Mouse (Mus musculus): ENCODE results near the gene Enc1.
A peak's percentile ranks its signal among the peaks of the same experiment; 100 is the strongest.

DNA sequence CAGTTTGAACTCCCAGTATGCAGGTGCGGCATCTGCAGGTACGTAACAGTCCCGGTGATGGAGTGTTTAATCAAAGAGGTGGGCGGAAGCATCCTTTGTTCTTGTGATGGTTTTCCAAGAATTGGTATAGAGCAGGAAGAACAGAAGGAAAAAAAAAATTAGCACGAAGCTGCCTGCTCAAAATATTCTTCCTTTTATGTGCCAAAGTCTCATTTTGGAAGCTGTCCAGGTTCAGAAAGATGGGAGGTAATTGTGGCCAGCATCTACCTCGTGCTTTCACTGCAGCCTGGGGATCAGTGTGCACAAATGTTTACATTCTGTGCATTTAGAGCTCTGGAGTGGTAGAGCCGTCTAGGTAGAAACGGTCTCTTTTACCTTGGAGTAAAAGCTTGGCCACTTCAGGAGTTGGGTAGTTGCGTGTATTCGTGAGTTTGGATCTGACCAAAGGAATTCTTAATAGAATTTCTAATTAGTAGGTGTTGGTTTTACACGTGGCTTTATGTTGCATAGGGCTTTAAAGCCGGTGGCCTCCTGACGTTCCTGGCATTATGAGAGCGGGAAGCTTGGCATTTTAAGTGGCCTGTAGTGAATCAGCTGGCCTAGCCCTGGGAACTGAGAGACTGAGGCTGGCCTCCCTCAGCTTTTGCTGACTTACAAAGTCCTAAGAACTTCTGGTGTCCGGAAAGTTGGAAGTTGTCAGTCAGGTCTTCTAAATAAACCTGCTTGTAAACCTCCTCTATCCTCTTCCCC lies 3.2 kb downstream of the Enc1 start:
- TF ChIP-seq CTCF (IDR thresholded peaks at IDR 0.05; ENCODE audit: extremely low read depth, insufficient read depth, low read length) (no peak), POLR2A (IDR thresholded peaks at IDR 0.05; ENCODE audit: extremely low read depth, insufficient read depth, low read length) (0 out of 2 replicates have a peak, but pooled peaks have one; percentile 6)

Measured in cortical plate, adult 2 months (tissue).